Comparison of ENCODE assay signal across 29 mouse cellular contexts in genomic region chr8:109904928-109905668, GRCm38 (mm10). TPM values are rescaled to one million over a fixed set of nuclear protein-coding genes. Genes with fewer than 3 reads are reported as not detected.
DNase-seq lines count a peak whose midpoint lies in the region; ATAC-seq and TF ChIP-seq lines count a peak whose summit lies in the region.
"Had no signal": no experiment of that assay in that cellular context is flagged by ENCODE, and none has a peak within 500 bp of the region (broad histone marks: within the 10 kb centered on the region; RNA-seq: fewer than 3 reads in every experiment).

No protein-coding gene starts in this region.

- peak; percentile 91 for ATAC-seq in intestine, embryonic 16.5 days
- 0 out of 2 replicates have a peak, but pooled peaks have one; percentile 10 for ATAC-seq in megakaryocyte progenitor cell, adult 5-6 weeks (replicated peaks; ENCODE audit: poor library complexity)
- ATAC-seq: activated CD4-positive, CD25-positive, alpha-beta regulatory T cell, adult 4 months; CD4-positive, CD25-positive, alpha-beta regulatory T cell, adult 4 months; forebrain, embryonic 13.5 days; forebrain, embryonic 16.5 days; hindbrain, embryonic 16.5 days had no signal

- 85% methylated on average over 1 of the region's 1 CpGs for WGBS in bone marrow, adult 2 months
- 75% methylated on average over 1 of the region's 1 CpGs for WGBS in intestine, embryonic 16.5 days

- H3K9me3 ChIP-seq in intestine, embryonic 16.5 days (ENCODE audit: control insufficient read depth, low read length), result no peaks in the 10 kb centered on the region
- H3K9me3 ChIP-seq: forebrain, embryonic 10.5 days; forebrain, embryonic 13.5 days; heart, embryonic 12.5 days; heart, embryonic 15.5 days; hindbrain, embryonic 10.5 days; hindbrain, embryonic 13.5 days had no signal

- no peak overlapping the region for H3K4me2 ChIP-seq in intestine, embryonic 16.5 days (ENCODE audit: low read depth, low read length)
- H3K4me2 ChIP-seq: forebrain, embryonic 13.5 days; heart, embryonic 12.5 days; heart, embryonic 15.5 days; hindbrain, embryonic 13.5 days had no signal

- peak; percentile 20 for DNase-seq in 3T3-L1 (ENCODE audit: low read depth, low spot score)
- DNase-seq in thymus, postnatal 14 days, result no peak
- DNase-seq in cerebellum, adult 11-12 months, result no peak
- DNase-seq in urinary bladder, adult 2 months (ENCODE audit: low spot score), result no peak
- DNase-seq in thymus, postnatal 10 days (ENCODE audit: low spot score in 2 of 2), result no peak
- DNase-seq: adrenal gland, adult 8-10 months; adrenal gland, postnatal 25 days; cerebellum, adult 11 months; cerebellum, adult 8-10 months; gastrocnemius, adult 2 months; gastrocnemius, postnatal 25 days; heart, adult 18-20 months; heart, postnatal 10 days; heart, postnatal 36 days had no signal

- TF ChIP-seq POLR2A in bone marrow, adult 2 months (IDR thresholded peaks at IDR 0.05; ENCODE audit: borderline replicate concordance, control insufficient read depth, low read depth, low read length), result no peak

- no peak overlapping the region for H3K4me3 ChIP-seq in bone marrow, adult 2 months (replicated peaks; ENCODE audit: control insufficient read depth, low read depth, low read length)
- no peak overlapping the region for H3K4me3 ChIP-seq in intestine, embryonic 16.5 days (ENCODE audit: low read length)
- H3K4me3 ChIP-seq: forebrain, embryonic 10.5 days; forebrain, embryonic 13.5 days; gastrocnemius, adult 2 months; heart, embryonic 12.5 days; heart, embryonic 15.5 days; hindbrain, embryonic 10.5 days; hindbrain, embryonic 13.5 days had no signal

- TF ChIP-seq CTCF in bone marrow, adult 2 months (IDR thresholded peaks at IDR 0.05; ENCODE audit: control insufficient read depth, insufficient read depth, low read length), result no peak

- no peak overlapping the region for H3K9ac ChIP-seq in intestine, embryonic 16.5 days (ENCODE audit: low read depth, low read length)
- H3K9ac ChIP-seq: forebrain, embryonic 13.5 days; heart, embryonic 12.5 days; heart, embryonic 15.5 days; hindbrain, embryonic 13.5 days had no signal

- H3K27ac ChIP-seq in bone marrow, adult 2 months (ENCODE audit: control insufficient read depth, insufficient read depth, low read depth, low read length, poor library complexity), result 0 out of 2 replicates have a peak overlapping the region, but pooled peaks have one; percentile 22
- H3K27ac ChIP-seq in intestine, embryonic 16.5 days (ENCODE audit: low read length), result peak overlapping the region; percentile 53
- H3K27ac ChIP-seq: forebrain, embryonic 10.5 days; forebrain, embryonic 13.5 days; gastrocnemius, adult 2 months; heart, embryonic 15.5 days; hindbrain, embryonic 10.5 days; hindbrain, embryonic 13.5 days had no signal

- peaks cover 3% of the 10 kb centered on the region; the same call in 1 of the 2 replicates for H3K36me3 ChIP-seq in intestine, embryonic 16.5 days (ENCODE audit: control insufficient read depth, insufficient read depth, low read length)

- H3K27me3 ChIP-seq in intestine, embryonic 16.5 days (replicated peaks; ENCODE audit: control insufficient read depth, insufficient read depth, low read length), result no peaks in the 10 kb centered on the region
- H3K27me3 ChIP-seq: forebrain, embryonic 13.5 days; heart, embryonic 12.5 days; heart, embryonic 15.5 days; hindbrain, embryonic 13.5 days had no signal

- H3K4me1 ChIP-seq in bone marrow, adult 2 months (ENCODE audit: control insufficient read depth, insufficient read depth, low read length), result peaks cover 2% of the 10 kb centered on the region
- no peaks in the 10 kb centered on the region for H3K4me1 ChIP-seq in intestine, embryonic 16.5 days (ENCODE audit: control insufficient read depth, insufficient read depth, low read length)
- H3K4me1 ChIP-seq: forebrain, embryonic 10.5 days; forebrain, embryonic 13.5 days; heart, embryonic 12.5 days; heart, embryonic 15.5 days; hindbrain, embryonic 10.5 days; hindbrain, embryonic 13.5 days had no signal

RNA-seq across cellular contexts. Expression of gene Phlpp2, which starts 36.8 kb away (rescaled TPM):
- 9.0 and 10.8 TPM in 2 replicates for polyA plus RNA-seq in bone marrow, adult 2 months (2011; ENCODE audit: insufficient read depth, insufficient read length, low replicate concordance, missing spikeins)
- polyA plus RNA-seq in intestine, embryonic 16.5 days (2015; fragmentation: Nextera tagmentation; extraction: Ambion mirVana), result 1.7 and 2.1 TPM in 2 replicates
- total RNA-seq in megakaryocyte progenitor cell, adult 5-6 weeks (2015), result 8.6 and 8.7 TPM in 2 replicates
- total RNA-seq in megakaryocyte progenitor cell, adult 5-6 weeks (2017), result 8.0 and 8.6 TPM in 2 replicates
- polyA plus RNA-seq in urinary bladder, adult 2 months (2012; rRNA removed), result 5.7 and 6.4 TPM in 2 replicates

RNA-seq across cellular contexts. Expression of gene Marveld3, which starts 56.9 kb away (rescaled TPM):
- 0.62 TPM in 1 of 2 replicates, not detected in the other for polyA plus RNA-seq in bone marrow, adult 2 months (2011; ENCODE audit: insufficient read depth, insufficient read length, low replicate concordance, missing spikeins)
- polyA plus RNA-seq in intestine, embryonic 16.5 days (2015; fragmentation: Nextera tagmentation; extraction: Ambion mirVana), result 12.0 and 17.1 TPM in 2 replicates
- total RNA-seq in megakaryocyte progenitor cell, adult 5-6 weeks (2015), result not detected in 2 replicates
- total RNA-seq in megakaryocyte progenitor cell, adult 5-6 weeks (2017), result not detected in 2 replicates
- 10.2 and 10.6 TPM in 2 replicates for polyA plus RNA-seq in urinary bladder, adult 2 months (2012; rRNA removed)
- total RNA-seq: adrenal gland, postnatal 25 days; gastrocnemius, adult 2 months; gastrocnemius, postnatal 25 days; MEL had no signal
- polyA plus RNA-seq: activated CD4-positive, CD25-positive, alpha-beta regulatory T cell, adult 4 months; C2C12; CD4-positive, CD25-positive, alpha-beta regulatory T cell, adult 4 months had no signal
